ENCODE assay signal across 9 mouse cellular contexts in the genomic region with DNA sequence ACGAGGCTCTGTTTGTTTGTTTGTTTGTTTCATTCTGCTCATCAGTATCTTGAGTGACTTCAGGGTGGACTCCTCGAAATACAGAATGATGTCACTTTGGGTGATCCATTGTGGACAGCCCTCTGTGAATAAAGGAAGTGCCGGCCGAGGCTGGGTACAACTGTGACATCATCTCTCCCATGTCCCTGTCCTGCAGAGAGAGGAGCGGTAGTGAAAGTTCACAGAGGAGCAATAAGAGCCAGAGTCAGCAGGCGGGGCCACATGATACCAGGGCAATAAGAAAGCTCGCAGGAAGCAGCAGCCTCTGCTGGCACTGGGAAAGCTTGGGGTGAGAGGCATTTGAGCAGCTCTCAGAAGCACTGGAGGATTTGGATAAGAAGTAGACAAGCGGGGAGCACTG.
DNase-seq lines count a peak whose midpoint lies in the region; ATAC-seq and TF ChIP-seq lines count a peak whose summit lies in the region.
"Had no signal": no experiment of that assay in that cellular context is flagged by ENCODE, and none has a peak within 500 bp of the region (broad histone marks: within the 10 kb centered on the region; RNA-seq: fewer than 3 reads in every experiment).

No protein-coding gene starts in this region.

- no peak overlapping the region for H3K4me3 ChIP-seq in heart, embryonic 13.5 days
- H3K4me3 ChIP-seq in lung, embryonic 16.5 days (ENCODE audit: low read length) = no peak overlapping the region
- no peak overlapping the region for H3K4me3 ChIP-seq in midbrain, embryonic 16.5 days (ENCODE audit: low read depth, low read length)
- H3K4me3 ChIP-seq in forebrain, embryonic 15.5 days = no peak overlapping the region
- no peak overlapping the region for H3K4me3 ChIP-seq in thymus, adult 2 months (ENCODE audit: control insufficient read depth, insufficient read depth, low read length)

- peak overlapping the region; percentile 43 for H3K4me2 ChIP-seq in heart, embryonic 13.5 days
- no peak overlapping the region for H3K4me2 ChIP-seq in lung, embryonic 16.5 days (ENCODE audit: low read depth, low read length)
- no peak overlapping the region for H3K4me2 ChIP-seq in midbrain, embryonic 16.5 days (ENCODE audit: low read length)
- H3K4me2 ChIP-seq in forebrain, embryonic 15.5 days (replicated peaks) = no peak overlapping the region

- 21% methylated on average over 8 of the region's 8 CpGs for WGBS in heart, embryonic 13.5 days
- WGBS in lung, embryonic 16.5 days = 30% methylated on average over 8 of the region's 8 CpGs
- 71% methylated on average over 8 of the region's 8 CpGs for WGBS in midbrain, embryonic 16.5 days
- WGBS in forebrain, embryonic 15.5 days = 65% methylated on average over 8 of the region's 8 CpGs
- 66% methylated on average over 8 of the region's 8 CpGs for WGBS in thymus, adult 2 months

- H3K27me3 ChIP-seq in heart, embryonic 13.5 days (replicated peaks) = no peaks in the 10 kb centered on the region
- H3K27me3 ChIP-seq in lung, embryonic 16.5 days (ENCODE audit: control insufficient read depth, insufficient read depth, low read depth, low read length) = no peaks in the 10 kb centered on the region
- H3K27me3 ChIP-seq in midbrain, embryonic 16.5 days (ENCODE audit: control insufficient read depth, insufficient read depth, low read depth, low read length) = no peaks in the 10 kb centered on the region
- no peaks in the 10 kb centered on the region for H3K27me3 ChIP-seq in forebrain, embryonic 15.5 days
- no peaks in the 10 kb centered on the region for H3K27me3 ChIP-seq in thymus, adult 2 months (ENCODE audit: control insufficient read depth, insufficient read depth, low read length)

- H3K9ac ChIP-seq in heart, embryonic 13.5 days = peak overlapping the region; percentile 58; the same call in 1 of the 2 replicates
- H3K9ac ChIP-seq in lung, embryonic 16.5 days (ENCODE audit: low read length) = no peak overlapping the region
- no peak overlapping the region for H3K9ac ChIP-seq in midbrain, embryonic 16.5 days (ENCODE audit: low read depth, low read length)
- no peak overlapping the region for H3K9ac ChIP-seq in forebrain, embryonic 15.5 days (replicated peaks)

- no peak for TF ChIP-seq CTCF in thymus, adult 2 months (IDR thresholded peaks at IDR 0.05; ENCODE audit: borderline replicate concordance, control insufficient read depth, extremely low read depth, insufficient read depth, low read length, poor library complexity)

- H3K27ac ChIP-seq in heart, embryonic 13.5 days (replicated peaks) = peak overlapping the region; percentile 42; the same call in 1 of the 2 replicates
- no peak overlapping the region for H3K27ac ChIP-seq in lung, embryonic 16.5 days (ENCODE audit: low read length)
- no peak overlapping the region for H3K27ac ChIP-seq in midbrain, embryonic 16.5 days (ENCODE audit: low read length)
- H3K27ac ChIP-seq in forebrain, embryonic 15.5 days (replicated peaks) = no peak overlapping the region
- no peak overlapping the region for H3K27ac ChIP-seq in thymus, adult 2 months (ENCODE audit: control insufficient read depth, insufficient read depth, low read length)

- H3K9me3 ChIP-seq in heart, embryonic 13.5 days = no peaks in the 10 kb centered on the region
- no peaks in the 10 kb centered on the region for H3K9me3 ChIP-seq in lung, embryonic 16.5 days (ENCODE audit: control insufficient read depth, low read length)
- no peaks in the 10 kb centered on the region for H3K9me3 ChIP-seq in midbrain, embryonic 16.5 days (replicated peaks; ENCODE audit: control insufficient read depth, low read length, poor library complexity, severe bottlenecking)
- no peaks in the 10 kb centered on the region for H3K9me3 ChIP-seq in forebrain, embryonic 15.5 days

- no peak for TF ChIP-seq POLR2A in thymus, adult 2 months (IDR thresholded peaks at IDR 0.05; ENCODE audit: control insufficient read depth, extremely low read depth, insufficient read depth, low read length, poor library complexity)

- H3K36me3 ChIP-seq in heart, embryonic 13.5 days = peaks cover 21% of the 10 kb centered on the region
- H3K36me3 ChIP-seq in lung, embryonic 16.5 days (ENCODE audit: control insufficient read depth, insufficient read depth, low read length) = no peaks in the 10 kb centered on the region
- no peaks in the 10 kb centered on the region for H3K36me3 ChIP-seq in midbrain, embryonic 16.5 days (ENCODE audit: control insufficient read depth, insufficient read depth, low read length)
- no peaks in the 10 kb centered on the region for H3K36me3 ChIP-seq in forebrain, embryonic 15.5 days
- H3K36me3 ChIP-seq in thymus, adult 2 months (ENCODE audit: control insufficient read depth, insufficient read depth, low read length) = no peaks in the 10 kb centered on the region

- DNase-seq in adrenal gland, adult (ENCODE audit: inconsistent age in 2 of 2, low spot score in 1 of 2) = peak; percentile 54 to 74
- DNase-seq in adrenal gland, postnatal 25 days = no peak
- DNase-seq in Muller cell, postnatal 12 days (ENCODE audit: inconsistent ontology term) = peak; percentile 31
- DNase-seq in thymus, adult 2 months = no peak
- DNase-seq: right cerebral cortex, postnatal 14 days had no signal

- ATAC-seq in heart, embryonic 13.5 days (ENCODE audit: extremely low read depth, insufficient number of reproducible peaks, low FRiP score, low TSS enrichment) = no peak
- ATAC-seq in lung, embryonic 16.5 days (ENCODE audit: low read depth) = peak; percentile 38
- ATAC-seq in midbrain, embryonic 16.5 days = no peak
- no peak for ATAC-seq in forebrain, embryonic 15.5 days (replicated peaks)

- H3K4me1 ChIP-seq in heart, embryonic 13.5 days = peaks cover 48% of the 10 kb centered on the region
- peaks cover 17% of the 10 kb centered on the region; the same call in 1 of the 2 replicates for H3K4me1 ChIP-seq in lung, embryonic 16.5 days (replicated peaks; ENCODE audit: control insufficient read depth, insufficient read depth, low read length)
- peaks cover 2% of the 10 kb centered on the region; the same call in 1 of the 2 replicates for H3K4me1 ChIP-seq in midbrain, embryonic 16.5 days (ENCODE audit: control insufficient read depth, insufficient read depth, low read length)
- no peaks in the 10 kb centered on the region for H3K4me1 ChIP-seq in forebrain, embryonic 15.5 days
- H3K4me1 ChIP-seq in thymus, adult 2 months (replicated peaks; ENCODE audit: control insufficient read depth, insufficient read depth, low read length) = no peaks in the 10 kb centered on the region

Comparison
In these comparisons a context has a peak if more than half of its experiments do, and no peak if none do; other contexts are left out.
1. DNase-seq: peak in adrenal gland, adult (2 of 2) and Muller cell, postnatal 12 days (single experiment); none in adrenal gland, postnatal 25 days (single experiment) and thymus, adult 2 months (single experiment).